Mouse (Mus musculus) E14TG2a.4 (cell line): ENCODE measurements around the gene Slc38a9.

Experiments
- CTCF ChIP-seq: conservative IDR thresholded peaks from 2 replicates; pipeline ENCODE4 v1.5.1; 2014; ENCODE audit warnings: low read length
- POU5F1 ChIP-seq: IDR thresholded peaks from 2 replicates; pipeline ENCODE4 v1.6.1; 2014; ENCODE audit warnings: low read length, borderline replicate concordance

GRCm38 (mm10) chr13:112659986-112660573 lies 471 bp upstream of the Slc38a9 start:
- no peak for TF ChIP-seq CTCF
- no peak for TF ChIP-seq POU5F1
